Mouse (Mus musculus): Measurements from ENCODE around the gene Lamb3.
A peak's percentile ranks its signal among the peaks of the same experiment; 100 is the strongest.
"Not testable (repeated sequence)": the region's sequence is repeated elsewhere in the genome, so short reads cannot be mapped to it uniquely, and the experiment has no call there.

Lamb3 gene

DNA sequence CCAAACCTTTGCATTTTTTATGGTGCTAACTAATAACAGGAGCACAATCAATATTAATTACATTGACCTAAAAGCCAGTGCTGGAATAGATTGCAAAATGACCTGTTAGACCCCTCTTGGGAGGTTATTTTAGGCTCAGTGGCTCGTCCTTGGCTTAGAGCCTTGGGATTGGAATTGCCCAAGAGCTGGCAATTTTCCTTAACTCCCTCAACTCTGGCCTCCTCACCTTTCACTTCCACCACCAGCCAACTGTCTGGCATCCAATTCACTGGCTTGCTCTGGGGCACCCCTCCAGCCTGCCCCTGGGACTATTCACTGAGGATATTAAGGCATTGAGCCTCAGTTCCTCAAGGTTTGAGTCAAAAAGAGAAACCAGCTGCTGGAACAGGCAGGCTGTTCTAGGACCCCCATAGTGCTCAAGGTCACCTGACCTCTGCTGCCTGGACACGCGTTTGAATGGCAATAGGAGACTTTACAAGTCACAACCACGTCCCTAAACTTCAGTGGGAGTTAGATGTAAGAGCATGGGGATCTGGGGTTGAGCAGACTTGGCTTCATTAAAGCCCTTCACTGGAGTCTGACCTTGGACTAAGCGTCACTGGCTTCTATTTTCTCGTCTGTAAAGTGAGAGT lies 71.0 kb downstream of the Lamb3 start:
- no peak for DNase-seq (ENCODE audit: low read depth)

DNA sequence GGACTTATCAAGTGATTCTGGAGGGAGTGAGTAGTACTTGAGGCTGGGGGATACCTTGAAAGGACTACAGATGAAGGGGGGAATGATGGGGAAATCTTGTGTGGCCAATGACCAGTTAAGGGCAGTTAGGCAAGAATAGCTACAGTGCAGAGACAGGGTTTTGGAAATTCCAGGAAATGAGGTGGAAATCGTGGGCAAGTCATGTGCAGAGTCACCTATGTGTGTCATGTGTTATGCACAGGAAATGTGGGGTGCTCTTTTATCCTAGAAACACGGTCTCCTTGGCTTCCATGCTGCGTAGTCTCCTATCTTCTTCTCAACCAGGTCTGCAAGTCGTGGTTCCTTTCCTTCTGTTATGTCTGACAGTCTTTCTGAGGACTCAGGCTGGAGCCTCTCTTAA lies 72.0 kb downstream of the Lamb3 start:
- peak; percentile 36 for DNase-seq (ENCODE audit: low read depth)

DNA sequence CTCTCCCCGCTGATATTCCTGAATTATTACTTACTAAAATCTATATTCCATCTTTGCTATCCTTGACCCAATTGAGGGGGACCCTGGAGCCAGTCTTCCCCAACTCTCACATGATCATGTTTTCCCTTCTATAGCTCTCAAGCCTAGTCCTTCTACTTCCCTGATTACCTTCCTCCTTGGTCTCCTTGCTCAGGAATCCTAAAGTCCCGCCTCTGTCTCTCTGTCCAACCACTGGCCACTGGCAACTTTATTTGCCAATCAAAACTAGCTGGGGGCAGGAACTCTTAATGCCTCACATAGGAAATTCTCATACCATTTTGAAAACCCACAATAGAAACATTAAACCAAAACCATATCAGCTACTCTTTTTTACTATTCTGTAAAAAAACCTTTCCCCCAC lies 73.8 kb downstream of the Lamb3 start:
- DNase-seq (ENCODE audit: low read depth), result no peak

DNA sequence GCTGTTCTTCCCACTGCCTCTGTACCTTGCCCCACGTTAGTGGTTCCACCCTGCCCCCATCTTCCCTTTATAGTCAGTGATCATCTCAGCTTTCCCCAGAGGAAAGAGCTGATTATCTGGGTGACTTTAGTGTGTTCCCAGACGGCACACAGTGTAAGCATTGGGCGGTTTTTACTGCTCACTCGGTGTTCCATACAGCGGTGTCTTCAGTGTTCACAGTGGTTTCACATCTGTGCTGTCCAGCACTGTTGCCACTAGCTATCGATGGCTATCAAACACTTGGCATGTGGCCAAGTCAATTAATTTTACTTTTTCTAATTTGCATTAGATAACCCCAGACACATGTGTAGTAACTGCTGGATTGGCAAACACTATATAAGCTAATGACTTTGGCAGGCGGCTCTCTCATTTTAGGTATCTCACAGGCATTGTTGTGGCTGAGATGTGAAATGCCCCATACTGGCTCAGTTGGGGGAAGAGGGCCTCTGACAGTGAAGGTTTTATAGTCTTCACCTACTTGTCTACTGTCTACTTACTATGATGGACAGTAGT lies 76.8 kb downstream of the Lamb3 start:
- DNase-seq (ENCODE audit: low read depth), result no peak

DNA sequence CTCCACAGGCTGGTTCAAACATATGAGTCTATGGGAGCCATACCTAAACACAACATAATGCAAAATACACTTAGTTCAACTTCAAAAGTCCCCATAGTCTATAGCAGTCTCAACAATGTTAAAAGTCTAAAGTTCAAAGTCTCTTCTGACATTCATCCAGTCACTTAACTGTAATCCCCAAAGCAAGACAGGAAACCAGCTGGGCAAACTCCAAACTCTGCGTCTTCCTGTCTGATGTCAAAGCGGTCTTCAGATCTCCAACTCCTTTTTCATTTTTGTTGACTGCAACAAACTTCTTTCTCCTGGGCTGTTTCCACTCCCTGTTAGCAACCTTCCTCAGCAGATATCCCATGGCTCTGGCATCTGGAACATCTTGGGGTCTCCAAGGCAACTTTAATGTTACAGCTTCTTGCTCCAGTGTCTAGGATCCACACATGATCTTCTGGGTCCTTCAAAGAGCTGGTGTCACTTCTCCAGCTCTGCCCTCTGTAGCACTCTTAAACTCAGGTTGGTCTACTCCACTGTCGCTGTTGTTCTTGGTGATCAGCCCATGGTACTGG lies 78.3 kb downstream of the Lamb3 start:
- DNase-seq (ENCODE audit: low read depth), result not testable (repeated sequence)

DNA sequence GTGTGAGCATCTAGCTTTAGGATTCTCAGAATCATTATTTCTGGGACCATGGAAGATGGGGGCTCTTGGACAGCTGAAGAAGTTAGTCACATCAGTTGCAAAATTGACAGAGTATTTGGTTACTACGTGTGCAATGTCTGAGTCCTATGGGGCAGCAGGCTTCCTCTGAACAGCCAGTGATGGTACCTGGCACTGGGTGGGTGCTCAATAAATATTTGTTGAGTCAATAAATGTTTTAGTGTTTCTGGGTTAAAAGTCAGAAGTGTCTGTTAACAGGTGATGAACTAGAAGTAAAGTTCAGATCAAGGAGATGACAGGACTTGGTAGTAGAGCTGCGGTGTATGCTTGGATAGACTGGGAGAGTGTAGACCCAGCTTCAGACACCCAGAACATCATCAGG lies 80.1 kb downstream of the Lamb3 start:
- no peak for DNase-seq (ENCODE audit: low read depth)

DNA sequence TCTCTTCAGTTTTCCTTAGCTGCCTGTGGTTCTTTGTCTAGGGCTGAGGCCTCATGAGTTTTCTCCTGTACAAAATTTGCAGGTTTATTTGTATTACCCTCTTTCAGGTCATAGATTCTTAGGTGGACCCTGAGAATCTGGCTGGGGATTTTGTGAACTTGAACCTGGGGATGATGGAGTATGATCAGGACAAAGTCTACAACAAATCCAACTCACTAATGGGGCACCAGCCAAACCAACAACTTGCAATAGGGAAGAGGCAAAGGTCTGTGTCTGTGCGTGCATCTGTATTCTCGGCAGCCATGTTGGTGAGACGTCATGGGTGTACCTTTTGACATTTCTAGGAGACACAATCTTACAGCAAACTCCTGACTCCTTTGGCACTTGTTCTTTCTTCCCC lies 81.6 kb downstream of the Lamb3 start:
- DNase-seq (ENCODE audit: low read depth), result no peak

DNA sequence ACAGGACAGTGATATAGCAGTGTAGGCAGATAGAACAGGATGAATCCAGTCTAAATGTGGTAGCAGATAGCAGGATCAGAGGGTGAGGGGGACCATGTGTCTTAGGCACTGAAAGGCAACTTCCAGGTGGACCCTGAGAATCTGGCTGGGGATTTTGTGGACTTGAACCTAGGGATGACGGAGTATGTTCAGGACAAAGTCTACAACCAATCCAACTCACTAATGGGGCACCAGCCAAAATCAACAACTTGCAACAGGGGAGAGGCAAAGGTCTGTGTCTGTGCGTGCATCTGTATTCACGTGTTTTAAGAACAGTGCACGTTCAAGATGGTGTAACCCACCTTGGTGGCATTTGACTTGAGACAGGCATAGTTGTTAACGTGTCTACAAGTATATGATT lies 82.4 kb downstream of the Lamb3 start:
- no peak for DNase-seq (ENCODE audit: low read depth)

DNA sequence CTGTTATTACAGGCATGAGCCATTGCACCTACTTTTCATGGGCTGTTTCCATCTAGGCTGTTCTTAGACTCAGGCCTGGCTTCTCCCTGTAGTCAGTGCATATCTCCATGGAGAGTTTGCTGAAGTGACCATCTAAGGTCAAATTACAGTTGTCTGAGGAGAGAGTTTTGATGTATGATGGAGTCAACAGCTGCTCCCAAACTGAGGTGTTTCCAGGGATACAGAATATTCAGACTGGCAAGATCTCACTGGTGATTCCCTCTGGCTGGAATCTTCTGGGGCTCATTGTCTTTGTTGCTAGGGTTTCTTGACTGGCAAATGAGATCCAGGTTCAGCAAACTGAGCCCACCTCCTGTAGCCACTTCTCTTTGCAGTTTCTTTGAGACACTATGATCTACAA lies 83.2 kb downstream of the Lamb3 start:
- DNase-seq (ENCODE audit: low read depth), result no peak

DNA sequence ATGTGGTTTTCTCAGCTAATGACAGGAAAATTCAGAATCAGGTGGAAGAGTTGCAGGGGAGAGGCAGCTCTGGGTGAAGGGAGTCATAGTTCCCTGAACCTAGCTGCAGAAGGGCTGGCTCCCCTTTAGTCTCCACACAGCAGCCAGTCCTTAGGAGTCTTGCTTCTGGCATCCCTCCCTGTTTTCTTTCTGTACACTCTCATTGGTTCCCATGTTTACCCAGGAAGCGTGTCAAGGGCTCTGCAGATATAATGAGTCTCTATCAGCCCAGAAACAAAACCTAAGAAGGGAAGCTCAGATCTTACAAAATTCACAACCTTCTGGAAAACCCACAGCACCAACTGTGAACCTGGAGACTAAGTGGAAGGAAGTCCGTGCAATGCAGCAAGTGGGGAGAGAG lies 85.5 kb downstream of the Lamb3 start:
- no peak for DNase-seq (ENCODE audit: low read depth)

DNA sequence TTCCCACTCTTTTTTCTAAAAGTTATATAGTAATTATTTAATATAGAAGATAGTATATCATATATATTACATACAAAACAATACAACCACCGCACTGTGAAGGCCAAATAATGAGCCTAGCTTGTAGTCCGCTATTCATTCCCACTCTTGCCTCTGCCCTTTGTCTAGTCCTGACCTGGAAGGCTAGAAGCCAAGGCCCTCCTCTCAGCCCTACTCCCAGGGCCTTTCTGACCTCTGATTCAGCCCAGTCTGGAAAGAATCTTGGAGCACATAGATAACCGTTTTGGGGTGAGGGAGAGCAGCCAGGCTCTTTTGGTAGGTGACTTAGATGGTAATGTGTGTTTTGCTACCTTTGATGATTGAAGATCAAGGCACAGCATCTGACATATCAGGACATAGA lies 86.4 kb downstream of the Lamb3 start:
- DNase-seq (ENCODE audit: low read depth), result no peak

DNA sequence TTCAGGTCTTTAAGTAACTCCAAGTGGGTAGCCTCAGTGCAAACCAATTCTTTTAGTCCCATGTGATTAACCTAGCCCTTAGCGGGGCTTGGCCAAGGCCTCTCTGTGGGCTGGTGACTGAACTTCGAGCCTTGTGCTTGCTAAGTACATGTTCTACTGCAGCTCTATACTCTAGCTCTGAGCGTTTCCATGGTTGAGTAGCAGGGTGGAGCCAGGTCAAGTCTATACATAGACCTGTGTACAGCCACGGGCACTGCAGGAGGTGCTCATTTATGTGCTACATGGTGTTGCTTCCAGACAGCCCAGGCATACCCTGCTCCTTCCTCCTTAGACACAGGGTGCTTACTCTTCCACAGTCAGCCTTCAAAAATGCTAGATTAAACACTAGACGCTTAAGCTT lies 88.4 kb downstream of the Lamb3 start:
- DNase-seq (ENCODE audit: low read depth), result no peak

DNA sequence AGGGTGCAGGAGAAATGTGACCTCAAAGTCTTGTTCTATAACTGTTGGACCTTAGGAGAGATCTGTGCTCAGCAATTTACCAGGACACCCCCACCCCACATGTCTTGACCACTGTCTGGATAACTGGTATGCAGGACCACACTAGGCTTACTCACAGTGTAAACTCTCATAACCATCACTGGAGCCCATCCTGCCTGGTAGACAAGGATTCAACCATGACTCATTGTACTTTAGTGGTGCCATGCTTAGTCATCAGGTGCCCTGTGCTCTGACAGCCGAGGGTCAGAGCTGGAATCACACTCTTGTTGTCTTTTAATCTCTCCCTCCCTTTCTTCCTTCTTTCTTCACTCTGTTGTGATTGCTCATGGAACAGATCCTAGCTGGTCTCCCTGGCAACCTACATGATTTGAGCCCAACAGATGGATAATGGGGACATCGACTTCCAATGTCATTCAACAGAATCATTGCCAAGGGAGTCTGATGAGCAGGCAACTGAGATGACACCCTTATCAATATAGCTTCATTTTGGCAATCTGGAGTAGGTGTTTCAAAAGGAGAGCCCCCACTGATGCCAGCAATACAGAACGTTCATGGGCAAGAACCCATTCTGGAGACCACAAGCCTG lies 90.8 kb downstream of the Lamb3 start:
- DNase-seq (ENCODE audit: low read depth), result peak; percentile 38

DNA sequence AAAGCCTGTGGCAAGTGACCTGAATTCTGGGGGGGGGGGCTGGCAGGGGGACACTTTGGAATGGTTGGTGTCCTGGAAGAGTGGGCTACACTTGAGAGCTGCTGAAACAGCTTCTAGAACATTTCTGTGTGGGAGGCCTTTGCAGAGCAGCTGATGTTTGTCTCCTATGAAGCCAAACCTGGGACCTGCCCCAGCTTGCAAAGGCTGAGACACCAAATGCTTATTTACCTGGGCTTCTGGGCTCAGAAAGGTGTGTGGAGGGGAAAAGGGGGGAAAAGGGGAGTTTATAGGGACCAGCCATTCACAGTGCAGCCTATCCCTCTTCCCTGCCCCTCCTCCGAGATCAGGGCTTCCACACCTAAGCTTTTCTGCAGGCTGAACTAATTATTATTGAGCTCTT lies 92.5 kb downstream of the Lamb3 start:
- DNase-seq (ENCODE audit: low read depth), result no peak

DNA sequence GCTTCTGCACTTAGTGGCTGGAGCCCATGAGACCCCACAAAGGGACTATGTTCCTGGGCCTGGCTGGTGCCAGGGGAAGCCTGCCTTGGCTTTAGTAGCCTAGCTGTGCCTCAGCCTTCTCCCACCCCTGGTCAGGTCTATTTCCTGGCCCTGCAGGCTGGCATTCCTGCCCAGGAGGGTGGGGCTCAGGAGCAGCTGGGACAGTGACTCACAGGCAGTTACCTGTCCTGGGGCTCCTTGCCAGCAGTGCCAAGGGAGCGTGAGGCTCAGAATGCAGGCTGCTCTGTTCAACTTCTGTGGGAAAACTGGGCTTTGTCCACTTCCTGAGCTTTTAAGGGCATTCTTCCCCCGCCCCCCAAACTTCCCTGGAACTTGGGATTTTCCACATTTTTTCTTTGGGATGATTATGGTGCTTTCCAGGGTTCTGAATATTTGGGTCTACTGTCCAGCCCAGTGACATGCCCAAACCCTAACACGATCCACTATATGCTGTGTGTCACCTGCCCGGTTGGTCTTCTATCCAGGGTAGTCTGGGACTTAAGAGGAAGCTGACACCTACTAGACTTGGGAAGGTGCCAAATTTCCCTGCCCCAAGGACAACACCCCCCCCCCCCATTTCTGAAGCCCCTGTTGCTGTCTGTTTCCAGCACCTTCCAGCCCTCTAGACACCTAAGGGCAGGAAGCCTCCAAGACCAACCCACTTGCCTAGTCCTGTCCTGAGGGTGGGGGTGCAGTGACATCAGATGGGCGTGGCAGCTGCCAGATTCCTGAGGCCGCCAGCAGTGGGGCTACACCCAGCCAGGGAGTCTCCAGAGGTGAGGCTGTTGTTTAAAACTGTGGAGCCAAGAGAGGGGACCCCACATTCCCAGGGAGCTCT lies 94.0 kb downstream of the Lamb3 start:
- DNase-seq (ENCODE audit: low read depth), result no peak

DNA sequence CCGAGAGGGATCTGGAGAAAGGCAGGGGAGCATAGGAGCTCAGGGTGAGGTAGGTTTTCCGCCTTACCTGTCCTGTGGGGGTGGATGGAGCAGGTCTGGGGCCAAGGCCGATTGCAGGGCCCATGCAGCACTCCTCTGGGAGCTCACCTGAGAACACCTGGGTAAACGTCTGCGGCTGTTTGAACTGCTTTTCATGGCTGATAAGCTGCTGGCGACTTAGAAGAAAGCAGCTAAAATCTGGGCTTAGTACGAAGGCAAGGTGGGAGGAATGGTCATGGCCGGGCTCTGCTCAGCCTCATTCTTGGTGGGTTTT lies 94.5 kb downstream of the Lamb3 start:
- no peak for DNase-seq (ENCODE audit: low read depth)

DNA sequence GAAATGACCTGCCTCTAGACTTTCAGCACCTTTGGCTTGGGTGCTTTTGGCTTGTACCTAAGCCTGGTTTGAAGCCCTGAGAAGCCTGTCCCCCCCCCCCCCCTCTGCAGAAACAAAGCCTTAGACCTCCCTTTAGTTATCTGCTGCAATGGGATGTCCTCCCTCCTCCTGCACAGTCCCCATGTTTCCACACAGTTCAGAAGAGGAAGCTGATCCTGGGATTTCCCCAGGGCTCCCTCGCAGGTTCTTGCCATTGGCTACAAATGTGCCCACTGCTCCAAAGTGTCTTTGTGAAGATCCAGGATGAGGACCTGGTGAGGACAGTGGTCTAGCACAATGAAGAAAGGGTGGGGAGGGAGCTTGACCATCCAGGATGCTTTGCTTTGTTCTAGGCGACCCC lies 95.6 kb downstream of the Lamb3 start:
- DNase-seq (ENCODE audit: low read depth), result no peak

DNA sequence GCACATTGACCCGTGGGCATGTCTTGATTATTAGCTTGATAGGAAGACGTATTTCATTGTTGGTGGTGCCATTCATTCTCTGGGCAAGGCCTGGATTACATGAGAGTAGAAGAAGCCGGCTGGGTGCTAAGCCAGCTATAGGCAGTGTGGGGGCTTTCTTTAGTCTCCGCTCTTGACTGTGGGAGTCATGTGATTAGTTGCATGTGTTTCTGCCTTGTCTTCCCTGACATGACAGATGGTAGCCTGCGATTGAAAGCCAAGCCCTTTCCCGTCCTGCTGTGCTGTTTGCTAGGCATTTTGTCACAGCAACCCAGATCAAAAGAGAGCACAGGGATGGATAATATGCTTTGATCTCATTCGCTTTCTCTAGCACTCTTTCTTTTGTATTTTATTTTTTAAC lies 97.9 kb downstream of the Lamb3 start:
- no peak for DNase-seq (ENCODE audit: low read depth)

DNA sequence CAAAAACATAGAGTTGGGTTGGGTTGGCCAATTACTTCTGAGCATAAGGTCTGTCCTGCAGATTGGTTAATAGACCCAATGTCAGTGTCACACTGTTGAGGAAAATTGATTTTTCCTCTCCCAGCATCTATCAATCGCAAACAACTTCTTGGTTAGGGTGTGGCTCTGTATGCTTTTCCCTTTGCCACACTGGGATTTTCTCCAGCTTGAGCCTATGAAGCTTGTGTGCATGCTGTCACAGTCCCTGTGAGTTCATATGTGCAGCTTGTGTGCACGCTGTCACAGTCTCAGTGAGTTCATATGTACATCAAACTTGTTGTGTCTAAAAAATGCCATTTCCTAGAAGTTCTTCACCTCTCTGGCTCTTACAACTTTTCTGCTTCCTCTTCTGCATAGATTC lies 99.3 kb downstream of the Lamb3 start:
- DNase-seq (ENCODE audit: low read depth), result no peak

DNA sequence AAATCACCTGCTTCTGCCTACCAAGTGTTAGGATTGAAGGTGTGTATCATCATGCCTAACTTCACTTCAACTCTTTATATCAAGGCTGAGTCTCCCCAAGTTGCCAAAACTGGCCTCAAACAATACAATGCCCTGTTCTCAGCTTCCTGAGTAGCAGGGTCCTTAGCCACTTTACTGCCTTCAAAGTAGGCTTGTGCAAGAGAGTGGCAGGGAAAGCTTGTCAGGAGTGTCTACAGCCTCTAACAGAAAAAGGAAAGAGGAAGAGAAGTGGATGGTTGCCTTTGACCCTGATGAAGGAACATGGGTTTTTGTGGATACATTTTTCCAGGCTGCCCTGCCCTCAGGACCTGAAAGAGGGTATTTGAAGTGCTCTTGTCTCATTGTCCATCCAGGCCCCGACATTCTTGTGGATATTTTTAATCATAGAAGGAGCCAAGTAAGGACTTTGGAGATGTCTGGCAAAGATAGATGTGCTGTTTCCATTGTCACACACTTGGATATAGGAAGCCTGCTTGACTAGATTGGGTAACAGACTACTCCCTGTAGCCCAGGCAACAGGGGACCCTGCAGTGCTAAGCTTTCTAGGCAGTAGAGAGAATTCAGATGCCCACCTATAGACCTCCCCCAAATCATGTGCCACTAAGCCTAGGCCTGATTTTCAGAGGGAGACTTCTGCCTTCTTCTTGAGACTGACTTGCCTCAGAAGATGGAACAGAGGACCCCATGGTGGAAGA lies 102.5 kb downstream of the Lamb3 start:
- no peak for DNase-seq (ENCODE audit: low read depth)

DNA sequence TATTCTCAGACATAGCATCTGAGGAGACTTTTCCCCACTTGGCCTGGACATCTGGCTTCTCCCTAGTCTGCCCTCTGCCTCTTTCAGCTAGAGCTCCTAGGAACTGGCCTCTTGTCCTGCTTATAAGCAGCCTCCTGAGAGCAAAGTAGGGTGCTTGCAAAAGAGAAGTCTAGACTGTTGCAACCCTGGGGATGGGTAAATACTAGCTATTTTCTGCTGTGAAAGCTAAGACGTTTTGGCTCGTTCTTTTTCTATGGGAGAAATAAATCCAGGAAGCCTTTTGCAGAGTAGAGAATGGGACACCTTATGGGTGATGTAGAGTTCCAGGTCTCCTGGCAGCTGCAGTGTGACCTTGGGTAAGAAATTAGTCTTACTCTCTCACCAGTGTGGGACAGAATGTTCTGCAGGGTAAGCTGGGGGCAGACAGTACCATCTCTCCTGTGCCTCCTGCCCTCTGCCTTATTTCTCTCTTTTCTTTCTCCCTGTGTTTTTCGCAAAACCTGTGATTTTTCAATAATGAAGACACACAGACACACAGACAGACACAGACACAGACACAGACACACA lies 103.1 kb downstream of the Lamb3 start:
- DNase-seq (ENCODE audit: low read depth), result no peak

DNA sequence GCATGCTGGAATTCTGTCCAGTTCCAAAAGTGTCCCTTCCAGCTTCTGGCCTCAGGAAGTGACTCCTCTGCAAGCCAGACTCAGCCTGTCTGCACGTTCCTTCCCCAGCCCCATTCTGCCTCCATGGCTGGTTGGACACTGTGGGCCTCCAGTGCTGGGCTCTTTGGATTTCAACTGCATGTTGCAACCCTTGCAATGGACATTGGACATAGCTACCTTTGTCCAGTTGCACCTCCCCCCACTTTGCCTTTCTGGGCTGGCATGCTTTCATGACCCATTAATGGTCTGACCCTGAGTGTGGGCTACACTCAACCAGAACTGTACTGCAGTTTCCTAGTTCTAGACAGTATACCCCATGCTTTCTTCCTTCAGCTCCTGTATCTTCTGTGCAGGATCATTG lies 104.1 kb downstream of the Lamb3 start:
- no peak for DNase-seq (ENCODE audit: low read depth)
